Mouse (Mus musculus): Measurements from ENCODE around the gene Nacc2. TPM values are rescaled to one million over a fixed set of nuclear protein-coding genes. Genes with fewer than 3 reads are reported as not detected.
A peak's percentile ranks its signal among the peaks of the same experiment; 100 is the strongest.

Nacc2 gene
- 34.9 and 43.5 TPM in 2 replicates for polyA plus RNA-seq (2012; rRNA removed)

- no peak for DNase-seq (ENCODE audit: low read depth)
Measured at GRCm38 (mm10) chr2:26123079-26123648, at the start of gene Nacc2. Gene Nacc2 (minus strand): TSS chr2:26123220.

- no peak for DNase-seq (ENCODE audit: low read depth)
Measured at GRCm38 (mm10) chr2:26172166-26172565, 49.1 kb upstream of the Nacc2 start.

- DNase-seq (ENCODE audit: low read depth): no peak
Measured at GRCm38 (mm10) chr2:26170376-26170775, 47.4 kb upstream of the Nacc2 start.

GRCm38 (mm10) chr2:26168843-26169579 is 46.0 kb upstream of the Nacc2 start:
- no peak for DNase-seq (ENCODE audit: low read depth)

GRCm38 (mm10) chr2:26166890-26167289 is 43.9 kb upstream of the Nacc2 start:
- DNase-seq (ENCODE audit: low read depth): no peak

GRCm38 (mm10) chr2:26158064-26158463 is 35.0 kb upstream of the Nacc2 start:
- DNase-seq (ENCODE audit: low read depth): no peak

GRCm38 (mm10) chr2:26156191-26156977 is 33.4 kb upstream of the Nacc2 start:
- DNase-seq (ENCODE audit: low read depth): no peak

- DNase-seq (ENCODE audit: low read depth): no peak
Measured at GRCm38 (mm10) chr2:26155737-26156136, 32.7 kb upstream of the Nacc2 start.

GRCm38 (mm10) chr2:26154586-26154985 is 31.6 kb upstream of the Nacc2 start:
- DNase-seq (ENCODE audit: low read depth): no peak

GRCm38 (mm10) chr2:26153909-26154340 is 30.9 kb upstream of the Nacc2 start:
- no peak for DNase-seq (ENCODE audit: low read depth)

- no peak for DNase-seq (ENCODE audit: low read depth)
Measured at GRCm38 (mm10) chr2:26153295-26153694, 30.3 kb upstream of the Nacc2 start.

- no peak for DNase-seq (ENCODE audit: low read depth)
Measured at GRCm38 (mm10) chr2:26147706-26148370, 24.8 kb upstream of the Nacc2 start.

- no peak for DNase-seq (ENCODE audit: low read depth)
Measured at GRCm38 (mm10) chr2:26146337-26147042, 23.5 kb upstream of the Nacc2 start.

- no peak for DNase-seq (ENCODE audit: low read depth)
Measured at GRCm38 (mm10) chr2:26145113-26145512, 22.1 kb upstream of the Nacc2 start.

- DNase-seq (ENCODE audit: low read depth): peak; percentile 75
Measured at GRCm38 (mm10) chr2:26144331-26144730, 21.3 kb upstream of the Nacc2 start.

GRCm38 (mm10) chr2:26143556-26143955 is 20.5 kb upstream of the Nacc2 start:
- no peak for DNase-seq (ENCODE audit: low read depth)

- no peak for DNase-seq (ENCODE audit: low read depth)
Measured at GRCm38 (mm10) chr2:26142986-26143385, 20.0 kb upstream of the Nacc2 start.

GRCm38 (mm10) chr2:26141893-26142635 is 19.0 kb upstream of the Nacc2 start:
- DNase-seq (ENCODE audit: low read depth): no peak

GRCm38 (mm10) chr2:26140903-26141302 is 17.9 kb upstream of the Nacc2 start:
- DNase-seq (ENCODE audit: low read depth): no peak

GRCm38 (mm10) chr2:26140292-26140819 is 17.3 kb upstream of the Nacc2 start:
- DNase-seq (ENCODE audit: low read depth): peak; percentile 76

All from gonadal fat pad, adult 2 months (tissue).